Mouse (Mus musculus): ENCODE measurements around the gene Rreb1.

- TF ChIP-seq POLR2A (IDR thresholded peaks at IDR 0.05; ENCODE audit: insufficient read depth, low read length) (no peak), EP300 (IDR thresholded peaks at IDR 0.05; ENCODE audit: insufficient read depth, low read depth, low read length) (no peak)
Measured at GRCm38 (mm10) chr13:37876836-37877235, 98.6 kb downstream of the Rreb1 start.

Data from ES-Bruce4 (cell line).